Mouse (Mus musculus) liver, postnatal 0 days (tissue): Measurements from ENCODE around the gene Ndp.

Source experiments
- CTCF ChIP-seq: sonication (generic); IDR thresholded peaks from 2 replicates; pipeline ENCODE4 v1.5.1; 2016; ENCODE audit warnings: antibody characterized with exemption, low read depth
- EP300 ChIP-seq: IDR thresholded peaks from 2 replicates; pipeline ENCODE4 v1.6.1; 2016; ENCODE audit warnings: antibody characterized with exemption, low read depth, mild to moderate bottlenecking

GRCm38 (mm10) chrX:16846034-16846433 lies 65.5 kb downstream of the Ndp start:
- TF ChIP-seq CTCF = no peak
- TF ChIP-seq EP300 = no peak
